In genomic region chr2:5851116-5851515, GRCm38 (mm10) we compare ENCODE assay signal across 21 mouse cellular contexts. TPM values are rescaled to one million over a fixed set of nuclear protein-coding genes. Genes with fewer than 3 reads are reported as not detected.
DNase-seq lines count a peak whose midpoint lies in the region; ATAC-seq and TF ChIP-seq lines count a peak whose summit lies in the region.
"Had no signal": no experiment of that assay in that cellular context is flagged by ENCODE, and none has a peak within 500 bp of the region (broad histone marks: within the 10 kb centered on the region; RNA-seq: fewer than 3 reads in every experiment).

No protein-coding gene starts in this region.

- ATAC-seq in granulocyte monocyte progenitor cell, adult 5-6 weeks (replicated peaks; ENCODE audit: poor library complexity, severe bottlenecking) = peak; percentile 20; the same call in 1 of the 2 replicates
- ATAC-seq in forebrain, embryonic 12.5 days (ENCODE audit: low FRiP score) = no peak
- ATAC-seq: intestine, embryonic 15.5 days; midbrain, embryonic 16.5 days had no signal

- WGBS in lung, adult 2 months = 79% methylated on average over 9 of the region's 9 CpGs
- 96% methylated on average over 9 of the region's 9 CpGs for WGBS in forebrain, embryonic 12.5 days

- TF ChIP-seq CTCF in lung, adult 2 months (IDR thresholded peaks at IDR 0.05; ENCODE audit: insufficient read depth, low read length) = no peak

- H3K9ac ChIP-seq in forebrain, embryonic 12.5 days = no peak overlapping the region
- H3K9ac ChIP-seq: hindbrain, embryonic 13.5 days; intestine, embryonic 15.5 days had no signal

- H3K4me3 ChIP-seq in lung, adult 2 months (replicated peaks; ENCODE audit: extremely low read depth, low read depth, low read length) = no peak overlapping the region
- no peak overlapping the region for H3K4me3 ChIP-seq in forebrain, embryonic 12.5 days (replicated peaks)
- H3K4me3 ChIP-seq: hindbrain, embryonic 13.5 days; intestine, embryonic 15.5 days; midbrain, embryonic 10.5 days; myocyte had no signal

- peaks cover 21% of the 10 kb centered on the region for H3K36me3 ChIP-seq in forebrain, embryonic 12.5 days (replicated peaks)

- no peaks in the 10 kb centered on the region for H3K9me3 ChIP-seq in forebrain, embryonic 12.5 days
- H3K9me3 ChIP-seq: hindbrain, embryonic 13.5 days; intestine, embryonic 15.5 days; midbrain, embryonic 10.5 days had no signal

- DNase-seq in lung, postnatal 10 days = peak; percentile 10
- DNase-seq in lung, adult 2 months = no peak
- peak; percentile 14 for DNase-seq in NIH3T3 (ENCODE audit: low read depth)
- peak; percentile 67 for DNase-seq in adrenal gland, postnatal 10 days
- DNase-seq in neural tube, embryonic 10.5 days (ENCODE audit: extremely low spot score, low spot score) = no peak
- DNase-seq: cerebellum, adult 18-20 months; cerebellum, postnatal 14 days; heart, postnatal 10 days; kidney, adult 8-10 months; kidney, postnatal 10 days; thymus, postnatal 14 days had no signal

- no peak for TF ChIP-seq POLR2A in lung, adult 2 months (IDR thresholded peaks at IDR 0.05; ENCODE audit: borderline replicate concordance, extremely low read depth, low read depth, low read length)

- H3K4me1 ChIP-seq in lung, adult 2 months (ENCODE audit: control insufficient read depth, insufficient read depth, low read length) = 0 out of 2 replicates have a peak, but pooled peaks cover 2% of the 10 kb centered on the region
- peaks cover 7% of the 10 kb centered on the region for H3K4me1 ChIP-seq in forebrain, embryonic 12.5 days

- H3K27ac ChIP-seq in forebrain, embryonic 12.5 days = no peak overlapping the region
- H3K27ac ChIP-seq: hindbrain, embryonic 13.5 days; intestine, embryonic 15.5 days; midbrain, embryonic 10.5 days had no signal

- H3K4me2 ChIP-seq in forebrain, embryonic 12.5 days = no peak overlapping the region
- H3K4me2 ChIP-seq: heart, embryonic 11.5 days; hindbrain, embryonic 13.5 days; intestine, embryonic 15.5 days; liver, embryonic 11.5 days had no signal

- H3K27me3 ChIP-seq in forebrain, embryonic 12.5 days = no peaks in the 10 kb centered on the region
- H3K27me3 ChIP-seq: hindbrain, embryonic 13.5 days; intestine, embryonic 15.5 days had no signal

RNA-seq across cellular contexts. Expression of gene Cdc123, which starts 6.2 kb away (rescaled TPM):
- polyA plus RNA-seq in lung, adult 2 months (2012; rRNA removed) = 31.4 and 54.6 TPM in 2 replicates
- 100 to 1,000 TPM; 127 to 134 TPM for total RNA-seq in adrenal gland, postnatal 10 days (2021)
- total RNA-seq in granulocyte monocyte progenitor cell, adult 5-6 weeks (2014; fragmentation: Nextera tagmentation) = 113 and 134 TPM in 2 replicates
- total RNA-seq in granulocyte monocyte progenitor cell, adult 5-6 weeks (2017) = 108 and 112 TPM in 2 replicates
- polyA plus RNA-seq in forebrain, embryonic 12.5 days (2016; fragmentation: Nextera tagmentation; extraction: Ambion mirVana) = 361 and 372 TPM in 2 replicates

RNA-seq across cellular contexts. Expression of gene Nudt5, which starts 6.3 kb away (rescaled TPM):
- polyA plus RNA-seq in lung, adult 2 months (2012; rRNA removed) = 3.8 and 6.9 TPM in 2 replicates
- total RNA-seq in adrenal gland, postnatal 10 days (2021) = 10 to 100 TPM; 33.9 to 40.2 TPM
- 63.6 and 73.3 TPM in 2 replicates for total RNA-seq in granulocyte monocyte progenitor cell, adult 5-6 weeks (2014; fragmentation: Nextera tagmentation)
- 83.9 and 88.2 TPM in 2 replicates for total RNA-seq in granulocyte monocyte progenitor cell, adult 5-6 weeks (2017)
- polyA plus RNA-seq in forebrain, embryonic 12.5 days (2016; fragmentation: Nextera tagmentation; extraction: Ambion mirVana) = 70.7 and 75.4 TPM in 2 replicates

RNA-seq across cellular contexts. Expression of gene Gm13199, which starts 11.6 kb away (rescaled TPM):
- polyA plus RNA-seq in lung, adult 2 months (2012; rRNA removed) = 1.3 and 1.5 TPM in 2 replicates
- total RNA-seq in adrenal gland, postnatal 10 days (2021) = 1 to 10 TPM in 1 of 2 experiments, not detected in 1; 2.1 TPM
- 7.8 TPM in 1 of 2 replicates, not detected in the other for total RNA-seq in granulocyte monocyte progenitor cell, adult 5-6 weeks (2014; fragmentation: Nextera tagmentation)
- total RNA-seq in granulocyte monocyte progenitor cell, adult 5-6 weeks (2017) = not detected in 2 replicates
- 1.8 and 3.1 TPM in 2 replicates for polyA plus RNA-seq in forebrain, embryonic 12.5 days (2016; fragmentation: Nextera tagmentation; extraction: Ambion mirVana)
- total RNA-seq: gastrocnemius, adult 18-20 months; heart, postnatal 10 days had no signal

RNA-seq across cellular contexts. Expression of gene Sec61a2, which starts 44.1 kb away (rescaled TPM):
- 20.7 and 37.4 TPM in 2 replicates for polyA plus RNA-seq in lung, adult 2 months (2012; rRNA removed)
- 10 to 100 TPM; 34.3 to 56.1 TPM for total RNA-seq in adrenal gland, postnatal 10 days (2021)
- total RNA-seq in granulocyte monocyte progenitor cell, adult 5-6 weeks (2014; fragmentation: Nextera tagmentation) = 31.8 and 34.3 TPM in 2 replicates
- total RNA-seq in granulocyte monocyte progenitor cell, adult 5-6 weeks (2017) = 7.4 and 16.8 TPM in 2 replicates
- polyA plus RNA-seq in forebrain, embryonic 12.5 days (2016; fragmentation: Nextera tagmentation; extraction: Ambion mirVana) = 79.8 and 85.5 TPM in 2 replicates

Comparison
In these comparisons a context has a peak if more than half of its experiments do, and no peak if none do; other contexts are left out.
1. DNase-seq: peak in lung, postnatal 10 days (single experiment), NIH3T3 (single experiment) and adrenal gland, postnatal 10 days (single experiment); none in lung, adult 2 months (single experiment) and neural tube, embryonic 10.5 days (single experiment).